Mouse (Mus musculus): Measurements from ENCODE around the gene Nek6. TPM values are rescaled to one million over a fixed set of nuclear protein-coding genes. Genes with fewer than 3 reads are reported as not detected.

Gene Nek6
- total and polyA plus RNA-seq, 3 experiments = 3.7 to 5.4 TPM; not detected in 1

DNA sequence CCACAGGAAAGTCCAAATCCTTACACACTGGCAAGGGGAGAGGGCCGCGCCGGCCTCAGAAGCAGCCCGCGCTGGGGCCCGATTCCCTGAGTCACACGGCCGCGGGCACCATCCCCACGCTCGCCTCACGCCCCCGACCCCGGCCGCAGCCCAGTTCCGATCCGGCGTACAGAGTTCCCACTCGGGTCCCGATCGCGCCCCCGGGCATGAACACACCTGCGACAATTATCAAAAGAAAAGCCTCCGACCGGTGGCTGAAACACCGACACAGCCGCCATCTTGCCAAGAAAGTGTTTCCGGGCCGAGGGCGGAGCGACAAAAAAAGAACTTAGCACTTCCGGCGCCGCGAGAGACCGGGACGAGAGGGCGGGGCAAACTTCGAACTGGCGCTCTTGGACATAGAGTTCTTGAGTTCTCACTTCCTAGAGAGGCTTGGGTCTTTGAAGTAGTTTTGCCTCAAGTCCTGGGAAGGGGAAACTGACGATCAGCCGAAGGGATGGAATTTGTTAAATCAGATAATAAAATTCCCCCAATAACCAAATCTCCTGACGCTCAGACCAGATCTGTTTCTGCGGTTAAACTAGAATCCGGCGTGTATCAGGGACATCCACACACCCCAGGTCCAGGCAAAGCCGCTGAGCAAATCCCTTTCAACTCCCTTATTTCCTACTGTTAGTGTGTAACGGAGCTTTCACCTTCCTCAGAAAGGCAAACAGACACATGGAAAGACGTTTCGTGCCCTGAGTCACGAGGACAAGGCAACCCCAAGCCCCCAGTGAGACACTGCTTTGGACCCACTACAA is 132.4 kb downstream of the Nek6 start, which contains the start of gene Psmb7 (continued):
- TF ChIP-seq RAD21 (IDR thresholded peaks at IDR 0.05; ENCODE audit: low read depth, low read length) (no peak), CHD1 (IDR thresholded peaks at IDR 0.05; ENCODE audit: low read depth, low read length) (no peak)

Other genes starting within 250 kb of the Nek6 start
- 4.8 and 5.0 TPM in 2 replicates for gene Dennd1a, start 224.3 kb upstream of the Nek6 start, total RNA-seq (2012; rRNA removed)
- 10 to 100 TPM in 1 of 2 experiments, not detected in 1; 21.8 TPM for gene Dennd1a, start 224.3 kb upstream of the Nek6 start, polyA plus RNA-seq (2012; ENCODE audit: insufficient read depth in 1 of 2, insufficient read length in 2 of 2, low read depth in 1 of 2, low replicate concordance in 2 of 2, missing spikeins in 1 of 2)
- gene Lhx2, start 172.4 kb upstream of the Nek6 start, total RNA-seq (2012; rRNA removed) = 0.12 TPM in 1 of 2 replicates, not detected in the other
- not detected for gene Lhx2, start 172.4 kb upstream of the Nek6 start, polyA plus RNA-seq (2012; ENCODE audit: insufficient read depth in 1 of 2, insufficient read length in 2 of 2, low read depth in 1 of 2, low replicate concordance in 2 of 2, missing spikeins in 1 of 2)
- 367 and 433 TPM in 2 replicates for gene Psmb7, start 132.4 kb downstream of the Nek6 start, total RNA-seq (2012; rRNA removed)
- gene Psmb7, start 132.4 kb downstream of the Nek6 start, polyA plus RNA-seq (2012; ENCODE audit: insufficient read depth in 1 of 2, insufficient read length in 2 of 2, low read depth in 1 of 2, low replicate concordance in 2 of 2, missing spikeins in 1 of 2) = 100 to 1,000 TPM in 1 of 2 experiments, not detected in 1; 337 TPM
- gene Nr5a1, start 202.9 kb downstream of the Nek6 start, total RNA-seq (2012; rRNA removed) = not detected in 2 replicates
- not detected for gene Nr5a1, start 202.9 kb downstream of the Nek6 start, polyA plus RNA-seq (2012; ENCODE audit: insufficient read depth in 1 of 2, insufficient read length in 2 of 2, low read depth in 1 of 2, low replicate concordance in 2 of 2, missing spikeins in 1 of 2)

Measured in MEL (cell line).